ENCODE assay signal across 8 mouse cellular contexts in the genomic region with DNA sequence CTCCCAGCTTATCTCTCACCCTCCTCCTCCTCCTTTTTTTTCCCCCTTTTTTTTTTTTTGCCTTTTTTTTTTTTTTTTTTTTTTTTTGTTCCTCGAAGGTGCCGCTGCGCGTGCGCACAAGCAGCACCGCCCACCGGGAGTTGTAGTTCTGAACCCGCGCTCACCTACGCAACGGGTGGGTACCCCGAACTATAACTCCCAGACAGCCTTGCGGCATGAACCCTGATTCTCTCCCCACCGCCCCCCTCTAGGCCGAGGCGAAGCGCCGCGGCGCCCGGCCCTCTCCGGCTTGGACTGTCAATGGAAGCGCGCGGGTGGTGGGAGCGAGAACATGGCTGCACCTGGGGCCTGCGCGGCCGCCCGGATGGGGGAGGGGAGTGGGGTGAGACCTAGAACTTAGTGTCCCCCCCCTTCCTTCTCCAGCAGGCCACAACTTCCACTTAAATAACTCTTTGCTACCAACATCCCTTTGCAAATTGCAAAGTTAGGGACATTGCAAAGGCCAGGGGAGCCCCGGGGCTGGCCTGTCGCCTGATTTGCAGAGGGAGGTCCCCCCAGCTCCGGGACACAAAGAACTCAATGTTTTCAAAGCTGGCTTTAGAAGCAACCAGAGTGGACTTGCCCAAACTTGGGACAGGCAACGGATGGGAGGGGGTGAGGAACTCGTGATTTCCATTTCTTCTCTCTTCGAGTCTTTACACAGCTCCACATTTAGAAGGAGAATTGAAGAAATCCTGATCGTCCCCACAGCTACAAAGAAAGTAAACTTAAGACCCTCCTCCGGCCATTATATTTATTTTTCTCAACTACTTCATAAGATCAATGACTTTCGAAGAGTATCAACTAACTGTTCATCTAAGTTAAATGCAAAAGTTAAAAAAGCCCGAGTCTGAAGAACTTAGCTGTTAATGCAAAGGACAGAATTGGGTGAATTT. TPM values are rescaled to one million over a fixed set of nuclear protein-coding genes. Genes with fewer than 3 reads are reported as not detected.
DNase-seq lines count a peak whose midpoint lies in the region; ATAC-seq and TF ChIP-seq lines count a peak whose summit lies in the region.

A gene (minus strand): TSS at position 73 of the 935 bp plus-strand sequence.

- peak; percentile 94 for DNase-seq in Patski (ENCODE audit: low read depth, low spot score)
- DNase-seq in cerebellum, postnatal 14 days, result peak; percentile 97 to 98
- DNase-seq in frontal cortex, postnatal 14 days (ENCODE audit: low spot score in 2 of 2), result peak; percentile 91 to 94
- peak; percentile 79 to 87 for DNase-seq in layer of hippocampus, postnatal 25 days (ENCODE audit: extremely low spot score in 1 of 2, low spot score in 1 of 2)
- peak; percentile 97 for DNase-seq in lung, postnatal 25 days (ENCODE audit: low spot score)
- DNase-seq in retina, embryonic 14.5 days (ENCODE audit: low spot score), result peak; percentile 96
- DNase-seq in thymus, postnatal 4 days, result peak; percentile 94

- no peaks in the 10 kb centered on the region for H3K9me3 ChIP-seq in hindbrain, embryonic 13.5 days

- in situ Hi-C loops in Patski (cut with MboI; ENCODE audit: low pct_unique_long_range_greater_than_20kb), result no loop called here

- H3K27me3 ChIP-seq in Patski, result no peaks in the 10 kb centered on the region
- no peaks in the 10 kb centered on the region for H3K27me3 ChIP-seq in hindbrain, embryonic 13.5 days

- peaks cover 16% of the 10 kb centered on the region for H3K36me3 ChIP-seq in hindbrain, embryonic 13.5 days

- peaks cover 39% of the 10 kb centered on the region for H3K4me1 ChIP-seq in hindbrain, embryonic 13.5 days (replicated peaks)

- POLR2A ChIA-PET in Patski (lab: Charles Lee), result interaction anchor here (0.6 to 1.3 kb wide), 7 partner anchors 11 to 173 kb away, joined by 3 to 6 read pairs (median 4); no protein-coding TSS in a partner anchor

- WGBS in hindbrain, embryonic 13.5 days, result under 1% methylated on average over 34 of the region's 40 CpGs

- peak within 1 kb of the TSS; percentile 100 for H3K27ac ChIP-seq in hindbrain, embryonic 13.5 days

- no peak for TF ChIP-seq CTCF in Patski (IDR thresholded peaks at IDR 0.05)

- H3K9ac ChIP-seq in hindbrain, embryonic 13.5 days, result peak within 1 kb of the TSS; percentile 99

- CTCF ChIA-PET in Patski (lab: Charles Lee), result no interaction called here

- peak within 1 kb of the TSS; percentile 84 for H3K4me3 ChIP-seq in hindbrain, embryonic 13.5 days

- peak; percentile 67 for ATAC-seq in Patski
- peak; percentile 92 for ATAC-seq in hindbrain, embryonic 13.5 days (ENCODE audit: low FRiP score)

- H3K4me2 ChIP-seq in hindbrain, embryonic 13.5 days, result peak within 1 kb of the TSS; percentile 82

RNA-seq across cellular contexts. Expression of the gene that starts here (rescaled TPM):
- 230 TPM for polyA plus RNA-seq in Patski (2021)
- polyA plus RNA-seq in hindbrain, embryonic 13.5 days (2015; fragmentation: Nextera tagmentation; extraction: Ambion mirVana), result 173 TPM in 2 replicates
- 100 to 1,000 TPM; 216 to 223 TPM for total RNA-seq in layer of hippocampus, postnatal 25 days (2021)

Comparison
In these comparisons a context has a peak if more than half of its experiments do, and no peak if none do; other contexts are left out.
1. Peak in every context shown above with its lines: DNase-seq, ATAC-seq, H3K4me3 ChIP-seq and H3K27ac ChIP-seq.